ENCODE assay signal across 25 mouse cellular contexts in the genomic region with DNA sequence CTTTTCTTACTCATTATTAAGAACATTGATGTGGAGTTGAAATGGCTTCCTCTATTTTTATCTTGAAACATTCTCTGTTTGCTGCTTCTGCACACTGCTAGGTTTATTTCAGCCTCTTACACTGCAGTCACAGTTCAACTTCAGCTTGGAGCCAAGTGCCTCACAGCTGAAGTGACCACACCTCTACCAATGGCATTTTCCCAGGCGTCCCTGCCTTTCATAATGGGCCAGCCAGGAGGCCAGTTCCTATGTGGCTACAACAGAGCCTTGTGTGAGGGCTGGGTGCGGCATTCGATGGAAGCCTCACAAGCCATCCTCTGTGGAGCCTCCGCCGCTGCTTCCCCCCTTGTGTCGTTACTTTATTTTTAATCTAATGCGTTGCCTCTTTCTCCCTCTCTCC.
DNase-seq lines count a peak whose midpoint lies in the region; ATAC-seq and TF ChIP-seq lines count a peak whose summit lies in the region.
"Had no signal": no experiment of that assay in that cellular context is flagged by ENCODE, and none has a peak within 500 bp of the region (broad histone marks: within the 10 kb centered on the region; RNA-seq: fewer than 3 reads in every experiment).

No protein-coding gene starts in this region.

- TF ChIP-seq CTCF in spleen, adult 2 months (IDR thresholded peaks at IDR 0.05; ENCODE audit: extremely low read depth, insufficient read depth, insufficient read length, insufficient replicate concordance) = no peak

- H3K4me1 ChIP-seq in spleen, adult 2 months (ENCODE audit: control insufficient read depth, insufficient read depth, insufficient read length) = peaks cover 7% of the 10 kb centered on the region; the same call in 1 of the 2 replicates
- H3K4me1 ChIP-seq in limb, embryonic 15.5 days = no peaks in the 10 kb centered on the region
- H3K4me1 ChIP-seq in hindbrain, embryonic 11.5 days (replicated peaks; ENCODE audit: control insufficient read depth, insufficient read depth, low read length) = no peaks in the 10 kb centered on the region
- H3K4me1 ChIP-seq: heart, embryonic 15.5 days; hindbrain, embryonic 12.5 days; intestine, embryonic 15.5 days; lung, embryonic 15.5 days; midbrain, embryonic 13.5 days had no signal

- no peaks in the 10 kb centered on the region for H3K9me3 ChIP-seq in limb, embryonic 15.5 days
- H3K9me3 ChIP-seq in hindbrain, embryonic 11.5 days (ENCODE audit: control insufficient read depth, low read length) = no peaks in the 10 kb centered on the region
- H3K9me3 ChIP-seq: heart, embryonic 10.5 days; heart, embryonic 15.5 days; hindbrain, embryonic 12.5 days; intestine, embryonic 15.5 days; lung, embryonic 15.5 days; megakaryocyte, embryonic 14.5 days; midbrain, embryonic 13.5 days had no signal

- no peaks in the 10 kb centered on the region for H3K27me3 ChIP-seq in spleen, adult 2 months (ENCODE audit: control insufficient read depth, insufficient read depth, low read length)
- H3K27me3 ChIP-seq in limb, embryonic 15.5 days = no peaks in the 10 kb centered on the region
- no peaks in the 10 kb centered on the region for H3K27me3 ChIP-seq in hindbrain, embryonic 11.5 days (ENCODE audit: control insufficient read depth, insufficient read depth, low read length)
- H3K27me3 ChIP-seq: heart, embryonic 15.5 days; intestine, embryonic 15.5 days; lung, embryonic 15.5 days; megakaryocyte, embryonic 14.5 days; midbrain, embryonic 13.5 days had no signal

- no peak overlapping the region for H3K9ac ChIP-seq in limb, embryonic 15.5 days
- no peak overlapping the region for H3K9ac ChIP-seq in hindbrain, embryonic 11.5 days (ENCODE audit: low read depth, low read length)
- H3K9ac ChIP-seq: heart, embryonic 15.5 days; hindbrain, embryonic 12.5 days; intestine, embryonic 15.5 days; liver, embryonic 14.5 days; lung, embryonic 15.5 days; midbrain, embryonic 13.5 days had no signal

- 94% methylated on average over 7 of the region's 7 CpGs for WGBS in spleen, adult 2 months
- WGBS in limb, embryonic 15.5 days = 55% methylated on average over 7 of the region's 7 CpGs
- 77% methylated on average over 7 of the region's 7 CpGs for WGBS in hindbrain, embryonic 11.5 days

- peaks cover 40% of the 10 kb centered on the region for H3K36me3 ChIP-seq in spleen, adult 2 months (ENCODE audit: control insufficient read depth, insufficient read depth, low read length)
- no peaks in the 10 kb centered on the region for H3K36me3 ChIP-seq in limb, embryonic 15.5 days
- no peaks in the 10 kb centered on the region for H3K36me3 ChIP-seq in hindbrain, embryonic 11.5 days (ENCODE audit: control insufficient read depth, insufficient read depth, low read length)
- H3K36me3 ChIP-seq: heart, embryonic 10.5 days; heart, embryonic 15.5 days; hindbrain, embryonic 12.5 days; intestine, embryonic 15.5 days; lung, embryonic 15.5 days; midbrain, embryonic 13.5 days had no signal

- ATAC-seq in limb, embryonic 15.5 days (ENCODE audit: insufficient number of reproducible peaks, low FRiP score, low TSS enrichment, low read depth) = no peak
- ATAC-seq in monocyte, adult 5-6 weeks (replicated peaks; ENCODE audit: insufficient number of reproducible peaks, low FRiP score, low TSS enrichment, poor library complexity, severe bottlenecking) = no peak
- ATAC-seq in hindbrain, embryonic 11.5 days (ENCODE audit: low FRiP score) = no peak
- ATAC-seq: forebrain, embryonic 14.5 days; hindbrain, postnatal 0 days; intestine, embryonic 15.5 days; midbrain, embryonic 13.5 days had no signal

- H3K4me3 ChIP-seq in spleen, adult 2 months (ENCODE audit: extremely low read depth, insufficient read depth, insufficient read length) = no peak overlapping the region
- H3K4me3 ChIP-seq in limb, embryonic 15.5 days = no peak overlapping the region
- H3K4me3 ChIP-seq in hindbrain, embryonic 11.5 days (ENCODE audit: low read depth, low read length) = no peak overlapping the region
- H3K4me3 ChIP-seq: heart, embryonic 10.5 days; heart, embryonic 15.5 days; hindbrain, embryonic 12.5 days; intestine, embryonic 15.5 days; layer of hippocampus, adult 2 months; lung, embryonic 15.5 days; megakaryocyte, embryonic 14.5 days; midbrain, embryonic 13.5 days had no signal

- TF ChIP-seq POLR2A in spleen, adult 2 months (IDR thresholded peaks at IDR 0.05; ENCODE audit: low read depth, low read length) = no peak

- H3K27ac ChIP-seq in spleen, adult 2 months (ENCODE audit: insufficient read depth, low read length) = peak overlapping the region; percentile 39; the same call in 1 of the 2 replicates
- H3K27ac ChIP-seq in limb, embryonic 15.5 days = peak overlapping the region; percentile 62; the same call in 1 of the 2 replicates
- H3K27ac ChIP-seq in hindbrain, embryonic 11.5 days (ENCODE audit: low read depth, low read length) = no peak overlapping the region
- H3K27ac ChIP-seq: heart, embryonic 10.5 days; heart, embryonic 15.5 days; hindbrain, embryonic 12.5 days; hindbrain, postnatal 0 days; intestine, embryonic 15.5 days; layer of hippocampus, adult 2 months; liver, embryonic 14.5 days; lung, embryonic 15.5 days; midbrain, embryonic 13.5 days had no signal

- no peak overlapping the region for H3K4me2 ChIP-seq in limb, embryonic 15.5 days
- H3K4me2 ChIP-seq in hindbrain, embryonic 11.5 days (replicated peaks; ENCODE audit: low read depth, low read length) = no peak overlapping the region
- H3K4me2 ChIP-seq: heart, embryonic 15.5 days; hindbrain, embryonic 12.5 days; intestine, embryonic 15.5 days; lung, embryonic 15.5 days; midbrain, embryonic 13.5 days had no signal

- no peak for DNase-seq in spleen, adult 2 months (ENCODE audit: low read depth in 1 of 2, low spot score in 2 of 2)
- DNase-seq in spleen, postnatal 14 days (ENCODE audit: low spot score in 2 of 2) = no peak
- DNase-seq in lung, postnatal 10 days = peak; percentile 36
- DNase-seq in hindbrain, embryonic 11.5 days (ENCODE audit: low spot score) = no peak
- DNase-seq in frontal cortex, postnatal 14 days (ENCODE audit: low spot score in 2 of 2) = no peak
- DNase-seq: adrenal gland, adult 2 months; adrenal gland, postnatal 36 days; cerebellum, adult 8-10 months; cerebellum, postnatal 36 days; kidney, adult 2 months; kidney, postnatal 36 days; liver had no signal
